Mouse (Mus musculus) cerebellum, adult 2 months (tissue): Measurements from ENCODE around the gene Mrtfa.

Source experiments
- CTCF ChIP-seq: fragments of 200-500 bp; IDR thresholded peaks from 2 replicates; pipeline ENCODE4 v1.5.1; 2011; ENCODE audit warnings: low read depth, mild to moderate bottlenecking, control low read depth, low read length, moderate library complexity, borderline replicate concordance; ENCODE audit not compliant: insufficient read depth
- POLR2A ChIP-seq: fragments of 200-500 bp; IDR thresholded peaks from 2 replicates; pipeline ENCODE4 v1.6.1; 2011; ENCODE audit warnings: low read length, control low read depth, borderline replicate concordance; ENCODE audit not compliant: insufficient read depth

- TF ChIP-seq POLR2A = no peak
- TF ChIP-seq CTCF = no peak
Observed at GRCm38 (mm10) chr15:81154846-81155624, 35.5 kb downstream of the Mrtfa start.
